Mouse (Mus musculus) embryonic facial prominence, embryonic 10.5 days (tissue): ENCODE data around the gene Cyp4a10. TPM values are rescaled to one million over a fixed set of nuclear protein-coding genes. Genes with fewer than 3 reads are reported as not detected.
"Not testable (repeated sequence)": the region's sequence is repeated elsewhere in the genome, so short reads cannot be mapped to it uniquely, and the experiment has no call there.

Experiments
- DNase-seq: peaks from one replicate; pipeline ENCODE4 v3.0.0-alpha.2; 2017; ENCODE audit warnings: low spot score
- H3K27ac ChIP-seq: fragments of 300-500 bp; sonication (generic); replicated peaks from 2 replicates; pipeline ENCODE4 v1.5.1; 2016; ENCODE audit warnings: mild to moderate bottlenecking
- H3K27me3 ChIP-seq: fragments of 300-500 bp; sonication (generic); replicated peaks from 2 replicates; pipeline ENCODE4 v1.6.1; 2016; ENCODE audit warnings: low read depth, mild to moderate bottlenecking; ENCODE audit not compliant: poor library complexity, severe bottlenecking
- H3K36me3 ChIP-seq: fragments of 300-500 bp; sonication (generic); replicated peaks from 2 replicates; pipeline ENCODE4 v1.6.1; 2016; ENCODE audit warnings: mild to moderate bottlenecking, moderate library complexity
- H3K4me1 ChIP-seq: fragments of 300-500 bp; sonication (generic); 2 replicates; pipeline ENCODE4 v1.6.1; 2016
- H3K4me3 ChIP-seq: fragments of 300-500 bp; sonication (generic); 2 replicates; pipeline ENCODE4 v1.5.1; 2016; ENCODE audit warnings: mild to moderate bottlenecking, moderate library complexity
- H3K9me3 ChIP-seq: fragments of 300-500 bp; sonication (generic); 2 replicates; pipeline ENCODE4 v1.6.1; 2016; ENCODE audit warnings: mild to moderate bottlenecking
- WGBS: fragments of 180-500 bp; shearing (Covaris S2); methylation state at CpG from one replicate; pipeline ENCODE4 v1.1.7; 2016; 5-methylcytosine and 5-hydroxymethylcytosine counted together
- polyA plus RNA-seq: library from polyadenylated mRNA; unstranded; fragments of >200 nt; fragmentation: Nextera tagmentation; extraction: Ambion mirVana; gene quantifications from 2 replicates; pipeline ENCODE4 v1.2.1, GENCODE M21; 2016

Cyp4a10 gene
- polyA plus RNA-seq, 1 experiment from 2014 or later = not detected

DNA sequence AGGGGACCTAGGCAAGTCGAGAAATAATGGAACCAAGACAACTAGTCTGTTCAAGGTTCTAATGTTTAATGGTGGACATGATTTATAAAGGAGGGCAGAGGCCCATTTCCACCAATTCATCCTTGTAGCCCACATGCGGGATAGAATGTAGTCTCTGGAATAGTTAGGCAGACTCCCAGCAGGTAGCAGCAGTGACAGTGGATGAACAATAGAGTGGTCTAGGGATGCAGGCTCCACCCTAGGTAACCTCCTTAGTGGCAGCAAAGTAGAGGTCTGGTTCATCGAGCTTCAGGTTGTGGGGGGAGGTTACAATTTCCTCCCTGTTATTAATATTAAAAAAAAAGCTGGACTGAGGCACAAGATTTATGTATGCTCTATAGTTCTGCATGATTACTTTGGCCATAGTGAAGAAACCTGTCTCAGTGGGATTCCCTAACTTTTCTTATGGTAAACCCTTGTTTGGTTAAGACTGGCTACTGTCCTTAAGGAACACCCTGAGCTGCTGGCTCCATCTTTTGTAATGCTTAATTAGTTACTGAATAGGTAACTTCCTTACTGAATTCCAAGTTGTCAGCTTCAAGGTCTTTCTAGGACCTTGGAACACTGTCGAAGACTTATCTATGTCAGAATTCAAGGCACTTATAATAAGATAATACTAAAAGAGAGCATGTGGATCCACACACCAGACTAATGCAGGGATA lies 39.9 kb downstream of the Cyp4a10 start:
- H3K4me1 ChIP-seq = no peaks in the 10 kb centered on the region
- no peak overlapping the region for H3K27ac ChIP-seq
- H3K27me3 ChIP-seq = no peaks in the 10 kb centered on the region
- H3K9me3 ChIP-seq = no peaks in the 10 kb centered on the region
- no peaks in the 10 kb centered on the region for H3K36me3 ChIP-seq
- H3K4me3 ChIP-seq = no peak overlapping the region
- 55% methylated on average over 4 of the region's 4 CpGs for WGBS
- DNase-seq = no peak

DNA sequence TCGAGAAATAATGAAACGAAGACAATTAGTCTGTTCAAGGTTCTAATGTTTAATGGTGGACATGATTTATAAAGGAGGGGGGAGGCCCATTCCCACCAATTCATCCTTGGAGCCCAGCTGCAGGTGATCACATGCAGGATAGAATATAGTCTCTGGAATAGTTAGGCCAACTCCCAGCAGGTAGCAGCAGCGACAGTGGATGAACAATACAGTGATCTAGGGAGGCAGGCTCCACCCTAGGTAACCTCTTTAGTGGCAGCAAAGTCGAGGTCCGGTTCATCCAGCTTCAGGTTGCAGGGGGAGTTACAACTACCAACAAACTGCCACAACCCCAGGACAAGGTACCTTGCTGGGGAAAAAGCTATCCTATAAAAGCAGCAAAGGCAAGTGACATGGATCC lies 43.2 kb downstream of the Cyp4a10 start:
- not testable (repeated sequence) for H3K4me1 ChIP-seq, DNase-seq, H3K27ac ChIP-seq, H3K36me3 ChIP-seq, H3K4me3 ChIP-seq, H3K9me3 ChIP-seq, H3K27me3 ChIP-seq
- 62% methylated on average over 5 of the region's 5 CpGs for WGBS

DNA sequence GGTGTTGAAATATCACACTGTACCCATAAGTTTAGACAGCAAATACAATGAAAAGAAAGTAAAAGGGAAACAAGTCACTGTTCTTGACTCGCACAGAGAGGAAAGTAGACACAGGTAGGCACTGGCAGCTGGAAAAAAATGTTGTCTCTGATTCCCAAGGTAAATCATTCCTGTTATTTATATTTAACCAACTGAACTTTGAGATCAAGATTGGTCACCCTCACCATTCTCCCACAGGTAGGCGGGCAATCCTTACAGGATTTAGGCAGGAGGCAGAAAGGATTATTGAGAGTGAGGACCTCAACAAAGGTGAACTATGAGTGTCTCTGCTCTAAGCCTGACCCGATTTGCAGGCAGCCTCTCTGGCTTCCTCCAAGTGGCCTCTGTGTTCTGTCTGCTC lies 45.3 kb downstream of the Cyp4a10 start, which contains the start of gene Cyp4a31:
Cyp4a31 (plus strand) TSS at position 249 of the 400 bp plus-strand sequence.
- H3K4me1 ChIP-seq = no peaks in the 10 kb centered on the region
- no peak within 1 kb of the TSS for H3K27ac ChIP-seq
- H3K9me3 ChIP-seq = no peaks in the 10 kb centered on the region
- no peak within 1 kb of the TSS for H3K4me3 ChIP-seq
- H3K36me3 ChIP-seq = no peaks in the 10 kb centered on the region
- DNase-seq = no peak
- H3K27me3 ChIP-seq = no peaks in the 10 kb centered on the region
- 78% methylated on average over 3 of the region's 3 CpGs for WGBS

DNA sequence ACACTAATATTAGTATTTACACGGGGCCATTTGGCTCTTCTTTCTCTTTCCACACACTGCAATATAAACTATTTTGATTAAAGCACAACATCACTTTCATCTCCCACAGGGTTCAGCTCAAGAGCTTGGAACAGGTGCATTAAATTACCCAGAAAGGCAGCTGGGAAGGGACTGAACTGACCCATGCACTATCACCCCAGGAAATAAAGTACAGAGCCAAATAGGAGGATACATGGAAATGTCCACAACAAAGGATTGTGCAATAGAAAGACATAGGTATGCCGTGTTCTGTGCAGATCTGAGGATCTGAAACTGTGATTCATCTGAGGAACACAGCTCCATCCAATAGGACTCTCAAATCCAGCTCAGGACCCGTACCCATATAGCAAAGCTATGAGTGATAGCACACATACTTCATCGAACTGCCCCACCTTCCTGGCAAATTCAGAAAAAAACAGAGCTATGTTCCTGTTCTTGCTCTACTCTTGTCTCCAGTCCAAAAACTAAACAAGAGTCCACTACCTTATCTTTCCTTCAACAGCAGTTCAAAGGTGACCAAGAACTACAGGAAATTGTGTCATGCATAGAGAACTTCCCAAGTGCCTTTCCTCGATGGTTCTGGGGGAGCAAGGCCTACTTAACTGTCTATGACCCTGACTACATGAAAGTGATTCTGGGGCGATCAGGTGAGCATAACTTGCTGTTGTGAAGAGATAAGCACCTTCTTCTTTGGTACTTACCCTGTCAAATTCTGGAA lies 46.6 kb downstream of the Cyp4a10 start:
- 82% methylated on average over 6 of the region's 6 CpGs for WGBS
- H3K4me1 ChIP-seq, H3K9me3 ChIP-seq, H3K36me3 ChIP-seq, H3K4me3 ChIP-seq, H3K27me3 ChIP-seq, H3K27ac ChIP-seq, DNase-seq: not testable (repeated sequence)

DNA sequence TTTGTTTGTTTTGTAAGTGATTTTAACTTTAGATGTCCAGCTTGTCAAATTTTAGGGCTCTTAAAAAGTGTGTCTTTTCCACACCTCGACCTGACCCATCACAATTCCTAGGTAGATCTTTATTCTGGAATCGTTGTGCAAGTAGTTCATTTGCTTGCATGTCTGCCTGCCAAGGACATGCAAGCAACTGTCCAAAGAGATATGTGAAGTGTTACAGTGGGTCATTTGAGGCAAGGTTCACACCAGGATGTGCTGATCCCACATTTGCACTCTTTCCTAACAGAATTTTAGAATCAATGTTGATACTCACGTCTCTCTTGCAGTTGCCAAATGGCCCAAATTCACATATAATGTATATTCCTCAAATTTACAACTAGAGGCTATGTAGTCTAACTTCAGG lies 57.2 kb downstream of the Cyp4a10 start:
- Histone ChIP-seq H3K27me3 (no peaks in the 10 kb centered on the region), H3K27ac (no peak overlapping the region), H3K4me1 (no peaks in the 10 kb centered on the region), H3K36me3 (no peaks in the 10 kb centered on the region), H3K4me3 (no peak overlapping the region), H3K9me3 (no peaks in the 10 kb centered on the region)
- no peak for DNase-seq
- WGBS = 81% methylated on average over 3 of the region's 3 CpGs

DNA sequence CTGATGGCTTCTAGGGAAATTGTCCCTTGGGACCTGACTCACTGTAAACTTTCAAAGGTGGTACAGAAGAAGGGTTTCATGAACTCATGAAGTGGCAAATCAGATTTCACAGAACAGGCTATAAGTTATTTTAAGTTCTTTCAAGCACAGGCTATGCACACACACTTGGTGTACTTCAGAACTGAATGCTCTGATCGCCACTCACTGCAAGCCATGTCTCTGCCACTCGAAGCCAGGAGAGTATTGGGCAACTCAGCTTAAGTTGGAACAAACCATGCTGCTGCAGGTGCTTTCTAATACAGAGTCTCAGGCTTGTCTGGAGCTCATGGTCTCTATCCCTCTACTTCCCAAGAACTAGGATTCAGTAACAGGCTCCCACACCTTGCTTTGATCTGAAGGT lies 57.7 kb downstream of the Cyp4a10 start:
- Histone ChIP-seq H3K36me3 (no peaks in the 10 kb centered on the region), H3K9me3 (no peaks in the 10 kb centered on the region), H3K4me3 (no peak overlapping the region), H3K27me3 (no peaks in the 10 kb centered on the region), H3K4me1 (no peaks in the 10 kb centered on the region), H3K27ac (no peak overlapping the region)
- no peak for DNase-seq
- WGBS = 81% methylated on average over 2 of the region's 2 CpGs

DNA sequence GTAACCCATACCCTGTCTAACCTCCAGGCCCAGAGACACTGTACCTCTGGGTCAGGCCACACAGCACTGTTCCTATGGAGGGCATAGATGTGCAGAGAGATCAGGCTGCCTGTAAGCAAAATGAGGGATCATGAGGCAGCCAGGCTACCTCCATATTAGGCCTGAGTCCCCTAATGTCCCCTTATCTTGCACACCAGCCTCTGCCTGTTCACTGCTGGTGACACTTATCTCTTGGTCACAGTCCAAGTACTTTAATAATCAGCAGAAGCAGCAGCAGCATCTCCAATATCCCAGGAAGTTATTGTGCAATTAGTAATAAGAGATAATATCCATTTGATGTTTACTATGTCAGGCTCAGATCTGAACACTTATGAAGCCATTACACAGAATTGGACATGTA lies 65.0 kb downstream of the Cyp4a10 start:
- Histone ChIP-seq H3K27me3 (no peaks in the 10 kb centered on the region), H3K4me1 (no peaks in the 10 kb centered on the region), H3K36me3 (no peaks in the 10 kb centered on the region), H3K27ac (no peak overlapping the region), H3K9me3 (no peaks in the 10 kb centered on the region), H3K4me3 (no peak overlapping the region)
- DNase-seq = no peak

Other genes with a start within 250 kb of the Cyp4a10 start
- not detected in 2 replicates for gene Cyp4a12a, start 219.2 kb upstream of the Cyp4a10 start, polyA plus RNA-seq
- gene Cyp4a12b, start 106.6 kb upstream of the Cyp4a10 start, polyA plus RNA-seq = not detected in 2 replicates
- not detected in 2 replicates for gene Cyp4a30b, start 65.7 kb upstream of the Cyp4a10 start, polyA plus RNA-seq
- not detected in 2 replicates for gene Cyp4a14, start 22.1 kb upstream of the Cyp4a10 start, polyA plus RNA-seq
- not detected in 2 replicates for gene Cyp4a31, start 45.4 kb downstream of the Cyp4a10 start, polyA plus RNA-seq
- not detected in 2 replicates for gene Cyp4a32, start 82.7 kb downstream of the Cyp4a10 start, polyA plus RNA-seq
- not detected in 2 replicates for gene Cyp4b1, start 129.5 kb downstream of the Cyp4a10 start, polyA plus RNA-seq
- gene Efcab14, start 219.5 kb downstream of the Cyp4a10 start, polyA plus RNA-seq = 33.5 and 34.2 TPM in 2 replicates